Mouse (Mus musculus) stomach, embryonic 14.5 days (tissue): Measurements from ENCODE around the gene Arpc1b. TPM values are rescaled to one million over a fixed set of nuclear protein-coding genes. Genes with fewer than 3 reads are reported as not detected.
A peak's percentile ranks its signal among the peaks of the same experiment; 100 is the strongest.

Experiments
- ATAC-seq: fragments of 200-750 bp; cut with Nextera tagmentation; 2 replicates; pipeline ENCODE4 v1.8.0; 2017; ENCODE audit warnings: low read depth, moderate TSS enrichment; ENCODE audit not compliant: insufficient number of reproducible peaks, insufficient read depth, low FRiP score
- H3K27ac ChIP-seq: fragments of 300-500 bp; sonication (generic); 2 replicates; pipeline ENCODE4 v1.5.1; 2014; ENCODE audit warnings: mild to moderate bottlenecking, low read length, moderate library complexity, mixed read lengths
- H3K27me3 ChIP-seq: fragments of 300-500 bp; sonication (generic); 2 replicates; pipeline ENCODE4 v1.6.1; 2014; ENCODE audit warnings: low read length, control low read depth, mixed read lengths; ENCODE audit not compliant: control insufficient read depth, insufficient read depth
- H3K36me3 ChIP-seq: fragments of 300-500 bp; sonication (generic); 2 replicates; pipeline ENCODE4 v1.6.1; 2014; ENCODE audit warnings: mild to moderate bottlenecking, control low read depth, low read length, moderate library complexity, mixed read lengths; ENCODE audit not compliant: control insufficient read depth, insufficient read depth
- H3K4me1 ChIP-seq: fragments of 300-500 bp; sonication (generic); 2 replicates; pipeline ENCODE4 v1.6.1; 2014; ENCODE audit warnings: low read length, control low read depth, mixed read lengths; ENCODE audit not compliant: control insufficient read depth, insufficient read depth
- H3K4me2 ChIP-seq: fragments of 300-500 bp; sonication (generic); replicated peaks from 2 replicates; pipeline ENCODE4 v1.6.1; 2014; ENCODE audit warnings: low read depth, low read length, control low read depth
- H3K4me3 ChIP-seq: fragments of 300-500 bp; sonication (generic); 2 replicates; pipeline ENCODE4 v1.5.1; 2014; ENCODE audit warnings: low read depth, low read length, control low read depth
- H3K9ac ChIP-seq: fragments of 300-500 bp; sonication (generic); replicated peaks from 2 replicates; pipeline ENCODE4 v1.6.1; 2014; ENCODE audit warnings: low read depth, mild to moderate bottlenecking, control low read depth, low read length, moderate library complexity, mixed read lengths
- H3K9me3 ChIP-seq: fragments of 300-500 bp; sonication (generic); 2 replicates; pipeline ENCODE4 v1.6.1; 2016; ENCODE audit warnings: low read depth, low read length, control low read depth; ENCODE audit not compliant: control insufficient read depth
- WGBS: fragments of 180-500 bp; shearing (Covaris S2); extraction: QIAGEN DNeasy Blood & Tissue Kit; methylation state at CpG from one replicate; pipeline ENCODE4 v1.1.7; 2014; 5-methylcytosine and 5-hydroxymethylcytosine counted together
- polyA plus RNA-seq: library from polyadenylated mRNA; unstranded; fragments of >200 nt; fragmentation: Nextera tagmentation; extraction: Ambion mirVana; gene quantifications from 2 replicates; pipeline ENCODE4 v1.2.1, GENCODE M21; 2014

Arpc1b gene
- polyA plus RNA-seq, 1 experiment from 2014 or later: 144 TPM

DNA sequence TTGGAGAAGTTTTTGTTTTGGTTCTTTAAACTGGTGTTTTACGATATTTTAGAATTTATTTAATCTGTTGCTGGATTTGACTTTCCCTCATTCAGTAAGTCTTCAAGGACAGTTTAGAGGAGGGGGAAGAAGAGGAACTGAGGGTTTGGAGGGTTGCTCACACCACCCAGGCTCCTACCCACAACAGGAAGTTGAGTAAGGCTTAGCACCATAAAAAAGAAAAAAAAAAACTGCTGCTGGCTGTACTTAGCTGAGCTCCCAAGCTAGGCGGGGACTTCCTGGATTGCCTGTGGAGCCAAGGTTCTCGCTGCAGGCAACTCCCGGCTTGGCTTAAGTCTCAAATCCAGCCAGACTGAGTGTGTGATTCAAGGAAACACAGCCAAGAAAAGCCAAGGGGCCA lies 2.3 kb downstream of the Arpc1b start:
- Histone ChIP-seq H3K36me3 (no peaks in the 10 kb centered on the region), H3K9ac (no peak overlapping the region), H3K4me1 (0 out of 2 replicates have a peak, but pooled peaks cover 2% of the 10 kb centered on the region), H3K27ac (peak overlapping the region; percentile 52; the same call in 1 of the 2 replicates), H3K9me3 (no peaks in the 10 kb centered on the region), H3K4me3 (no peak overlapping the region), H3K4me2 (peak overlapping the region; percentile 23; the same call in 1 of the 2 replicates), H3K27me3 (no peaks in the 10 kb centered on the region)
- ATAC-seq: no peak
- 26% methylated on average over 4 of the region's 4 CpGs for WGBS

DNA sequence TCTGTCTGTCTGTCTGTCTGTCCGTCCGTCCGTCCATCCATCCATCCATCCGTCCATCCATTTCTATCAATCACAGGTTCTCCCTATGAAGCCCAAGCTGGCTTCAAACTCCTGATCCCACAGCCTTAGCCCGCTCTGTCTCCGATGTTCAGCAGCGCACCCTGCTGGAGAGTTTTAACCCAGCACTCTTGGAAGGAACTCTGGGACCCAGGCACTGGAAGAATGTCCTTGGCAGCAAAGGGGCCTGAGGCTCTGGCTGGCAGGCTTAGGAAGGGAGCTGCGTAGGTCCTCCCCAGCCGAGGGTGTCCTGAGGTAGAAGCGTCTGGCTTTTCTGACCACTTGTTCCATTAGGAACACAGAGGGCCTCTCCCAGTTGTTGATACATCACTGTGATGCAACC lies 2.9 kb downstream of the Arpc1b start:
- no peak overlapping the region for H3K4me3 ChIP-seq
- H3K27ac ChIP-seq: peak overlapping the region; percentile 52; the same call in 1 of the 2 replicates
- no peaks in the 10 kb centered on the region for H3K27me3 ChIP-seq
- 44% methylated on average over 10 of the region's 10 CpGs for WGBS
- H3K9ac ChIP-seq: no peak overlapping the region
- H3K9me3 ChIP-seq: no peaks in the 10 kb centered on the region
- ATAC-seq: no peak
- 0 out of 2 replicates have a peak, but pooled peaks cover 2% of the 10 kb centered on the region for H3K4me1 ChIP-seq
- H3K36me3 ChIP-seq: no peaks in the 10 kb centered on the region; the same call in 1 of the 2 replicates
- peak overlapping the region; percentile 23; the same call in 1 of the 2 replicates for H3K4me2 ChIP-seq

DNA sequence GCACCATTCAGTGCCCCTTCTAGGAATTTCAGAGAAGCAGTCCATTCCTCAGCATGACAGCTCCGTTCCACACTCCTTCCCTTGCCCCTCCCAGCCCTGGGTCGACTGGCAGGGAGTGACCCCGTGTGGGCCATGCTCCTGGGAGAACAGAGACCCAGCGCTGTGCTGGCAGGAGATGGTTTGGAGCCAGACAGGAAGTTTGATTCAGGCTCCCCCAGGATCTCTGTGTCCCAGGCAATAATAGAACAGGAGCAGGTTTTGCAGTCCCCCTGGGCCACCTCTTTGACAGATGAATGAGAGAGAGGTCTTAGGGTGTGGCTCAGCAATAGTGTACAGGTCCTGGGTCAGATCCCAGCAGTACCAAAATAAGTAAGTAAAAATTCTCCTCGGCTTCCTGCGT lies 4.0 kb downstream of the Arpc1b start:
- Histone ChIP-seq H3K9ac (no peak overlapping the region), H3K4me2 (no peak overlapping the region), H3K27me3 (no peaks in the 10 kb centered on the region), H3K36me3 (peaks cover 7% of the 10 kb centered on the region; the same call in 1 of the 2 replicates), H3K4me3 (no peak overlapping the region), H3K4me1 (0 out of 2 replicates have a peak, but pooled peaks cover 2% of the 10 kb centered on the region), H3K27ac (no peak overlapping the region), H3K9me3 (no peaks in the 10 kb centered on the region)
- no peak for ATAC-seq
- WGBS: 48% methylated on average over 6 of the region's 6 CpGs

DNA sequence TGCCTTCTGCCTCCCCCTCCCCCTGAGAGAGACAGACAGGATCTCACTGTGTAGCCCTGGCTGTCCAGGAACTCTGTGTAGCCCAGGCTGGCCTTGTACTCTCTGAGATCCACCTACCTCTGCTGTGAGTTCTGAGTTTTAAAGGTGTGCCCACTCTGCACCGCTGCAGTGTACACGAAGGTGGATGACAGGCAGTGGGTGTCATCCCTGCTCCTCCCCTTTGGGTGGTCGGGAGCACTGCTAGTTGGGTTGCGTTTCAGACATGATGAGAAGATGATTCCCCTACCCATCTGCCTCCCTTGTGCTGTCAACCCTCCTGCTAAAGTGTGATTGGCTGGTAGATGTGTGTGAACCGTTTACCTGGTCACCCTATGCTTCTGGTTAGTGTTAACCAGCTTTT lies 4.4 kb downstream of the Arpc1b start:
- H3K4me3 ChIP-seq: no peak overlapping the region
- 83% methylated on average over 5 of the region's 5 CpGs for WGBS
- no peak overlapping the region for H3K4me2 ChIP-seq
- no peaks in the 10 kb centered on the region for H3K27me3 ChIP-seq
- H3K4me1 ChIP-seq: 0 out of 2 replicates have a peak, but pooled peaks cover 2% of the 10 kb centered on the region
- peaks cover 12% of the 10 kb centered on the region; the same call in 1 of the 2 replicates for H3K36me3 ChIP-seq
- H3K27ac ChIP-seq: no peak overlapping the region
- H3K9ac ChIP-seq: no peak overlapping the region
- no peaks in the 10 kb centered on the region for H3K9me3 ChIP-seq
- no peak for ATAC-seq

DNA sequence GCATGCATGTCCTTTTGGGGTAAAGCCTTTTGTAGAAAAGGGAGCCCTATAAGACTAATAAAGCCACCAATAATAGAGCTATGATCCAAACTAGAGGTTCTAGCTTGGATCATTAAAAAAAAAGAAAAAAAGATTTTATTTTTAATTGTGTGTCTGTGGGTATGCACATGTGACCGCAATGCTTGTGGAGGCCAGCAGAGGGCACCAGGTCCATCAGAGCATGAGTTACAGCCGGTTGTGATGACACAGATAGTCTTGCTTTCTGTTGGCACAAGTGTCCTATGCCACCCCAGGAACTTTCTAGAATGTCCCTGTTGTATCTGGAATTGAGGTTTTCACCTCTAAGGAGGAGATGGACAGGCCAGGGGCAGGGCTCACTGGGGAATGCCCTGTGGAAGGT lies 5.4 kb downstream of the Arpc1b start:
- 0 out of 2 replicates have a peak, but pooled peaks cover 2% of the 10 kb centered on the region for H3K4me1 ChIP-seq
- H3K9ac ChIP-seq: no peak overlapping the region
- H3K36me3 ChIP-seq: peaks cover 20% of the 10 kb centered on the region; the same call in 1 of the 2 replicates
- no peak for ATAC-seq
- H3K27ac ChIP-seq: no peak overlapping the region
- H3K4me3 ChIP-seq: no peak overlapping the region
- no peaks in the 10 kb centered on the region for H3K27me3 ChIP-seq
- no peaks in the 10 kb centered on the region for H3K9me3 ChIP-seq
- WGBS: 90% methylated on average over 2 of the region's 2 CpGs
- no peak overlapping the region for H3K4me2 ChIP-seq

DNA sequence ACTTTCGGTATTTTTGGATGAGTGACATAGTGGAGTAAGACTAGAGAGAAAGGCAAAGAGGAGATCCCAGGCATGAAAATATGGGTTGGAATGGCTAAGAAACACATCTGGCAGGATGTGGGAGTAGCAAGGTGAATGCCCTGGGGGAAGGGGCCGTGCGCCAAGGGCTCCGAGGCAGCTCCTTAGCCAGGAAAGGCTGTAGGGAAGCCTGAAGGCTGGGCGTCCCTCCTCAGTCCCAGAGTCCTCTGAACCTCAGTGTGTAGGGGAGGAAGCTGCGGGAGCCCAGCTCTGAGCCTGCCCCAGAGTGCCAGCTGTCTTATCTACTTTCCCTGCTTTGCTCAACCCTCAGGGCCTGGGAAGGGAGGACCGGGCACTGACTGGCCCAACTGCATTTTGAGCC lies 6.9 kb downstream of the Arpc1b start:
- no peaks in the 10 kb centered on the region for H3K9me3 ChIP-seq

DNA sequence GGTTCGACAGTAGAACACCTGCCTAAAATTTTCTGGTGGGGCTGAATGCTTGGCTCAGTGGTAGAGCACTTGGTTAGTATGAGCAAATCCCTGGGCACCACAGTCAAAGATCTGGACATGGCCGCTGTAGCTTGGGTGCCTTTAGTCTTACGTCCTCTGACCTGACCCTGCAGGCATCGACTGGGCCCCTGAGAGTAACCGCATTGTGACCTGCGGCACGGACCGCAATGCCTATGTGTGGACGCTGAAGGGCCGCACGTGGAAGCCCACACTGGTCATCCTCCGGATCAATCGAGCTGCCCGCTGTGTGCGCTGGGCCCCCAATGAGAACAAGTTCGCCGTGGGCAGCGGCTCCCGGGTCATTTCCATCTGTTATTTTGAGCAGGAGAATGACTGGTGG lies 9.4 kb downstream of the Arpc1b start:
- ATAC-seq: no peak
- H3K9ac ChIP-seq: no peak overlapping the region
- H3K36me3 ChIP-seq: peaks cover 42% of the 10 kb centered on the region

More for the DNA sequence above, 6.9 kb downstream of the Arpc1b start:
- H3K4me3 ChIP-seq: no peak overlapping the region
- no peaks in the 10 kb centered on the region for H3K4me1 ChIP-seq
- peaks cover 31% of the 10 kb centered on the region for H3K36me3 ChIP-seq
- no peak overlapping the region for H3K4me2 ChIP-seq
- no peaks in the 10 kb centered on the region for H3K27me3 ChIP-seq
- H3K27ac ChIP-seq: no peak overlapping the region
- H3K9ac ChIP-seq: no peak overlapping the region
- no peak for ATAC-seq
- WGBS: 63% methylated on average over 7 of the region's 7 CpGs

DNA sequence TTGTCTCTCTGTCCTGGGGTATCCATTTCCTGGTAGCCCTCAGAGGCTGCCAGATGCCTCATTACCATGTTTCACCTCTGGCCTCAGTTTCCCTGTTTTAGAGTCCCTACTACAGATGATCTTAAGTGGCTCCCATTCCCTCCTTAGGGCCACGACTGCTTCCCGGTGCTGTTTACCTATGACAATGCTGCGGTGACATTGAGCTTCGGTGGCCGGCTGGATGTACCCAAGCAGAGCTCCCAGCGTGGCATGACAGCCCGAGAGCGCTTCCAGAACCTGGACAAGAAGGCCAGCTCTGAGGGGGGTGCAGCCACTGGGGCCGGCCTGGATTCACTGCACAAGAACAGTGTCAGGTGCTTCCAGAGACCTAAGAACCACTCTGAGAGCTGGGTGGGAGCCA lies 12.6 kb downstream of the Arpc1b start:
- Histone ChIP-seq H3K27ac (no peak overlapping the region), H3K9me3 (no peaks in the 10 kb centered on the region), H3K27me3 (no peaks in the 10 kb centered on the region), H3K4me1 (no peaks in the 10 kb centered on the region), H3K4me2 (no peak overlapping the region), H3K9ac (no peak overlapping the region), H3K4me3 (no peak overlapping the region), H3K36me3 (peaks cover 68% of the 10 kb centered on the region)
- 96% methylated on average over 9 of the region's 9 CpGs for WGBS
- no peak for ATAC-seq

More for the DNA sequence above, 9.4 kb downstream of the Arpc1b start:
- H3K4me2 ChIP-seq: no peak overlapping the region
- 90% methylated on average over 19 of the region's 19 CpGs for WGBS
- no peak overlapping the region for H3K4me3 ChIP-seq
- H3K4me1 ChIP-seq: no peaks in the 10 kb centered on the region
- no peak overlapping the region for H3K27ac ChIP-seq
- no peaks in the 10 kb centered on the region for H3K27me3 ChIP-seq
- no peaks in the 10 kb centered on the region for H3K9me3 ChIP-seq

DNA sequence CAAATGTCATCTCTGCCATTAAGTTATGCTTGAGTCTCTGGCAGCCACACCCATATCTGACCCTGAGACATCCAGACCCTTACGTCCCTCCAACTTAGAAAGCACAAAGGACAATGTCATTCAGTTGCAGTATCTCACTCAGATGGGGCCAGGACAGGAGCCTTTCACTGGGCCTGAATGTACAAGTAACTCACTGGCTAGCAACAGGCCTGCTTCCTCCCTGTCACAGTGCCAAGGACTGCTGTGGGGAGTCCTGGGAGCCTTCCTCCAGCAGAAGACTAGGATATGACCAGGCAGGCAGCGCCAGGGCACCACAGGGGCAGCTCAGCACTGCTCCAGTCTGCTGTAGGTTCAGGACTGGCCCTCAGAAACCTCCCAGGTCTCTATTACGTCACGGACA lies 15.1 kb downstream of the Arpc1b start:
- Histone ChIP-seq H3K9ac (no peak overlapping the region), H3K9me3 (no peaks in the 10 kb centered on the region), H3K27ac (no peak overlapping the region), H3K27me3 (no peaks in the 10 kb centered on the region), H3K36me3 (peaks cover 74% of the 10 kb centered on the region), H3K4me2 (no peak overlapping the region), H3K4me1 (no peaks in the 10 kb centered on the region), H3K4me3 (no peak overlapping the region)
- ATAC-seq: no peak
- WGBS: 94% methylated on average over 4 of the region's 4 CpGs
